Mouse (Mus musculus): Measurements from ENCODE around the gene Ccdc160. TPM values are rescaled to one million over a fixed set of nuclear protein-coding genes. Genes with fewer than 3 reads are reported as not detected.

Ccdc160 gene
- total and polyA plus RNA-seq, 3 experiments, result not detected

- no peaks in the 10 kb centered on the region for H3K4me1 ChIP-seq (ENCODE audit: control insufficient read depth in 1 of 2, insufficient read depth in 2 of 2, low read length in 2 of 2)
- no peak overlapping the region for H3K27ac ChIP-seq (ENCODE audit: control insufficient read depth, low read depth, low read length)
- no peak overlapping the region for H3K9ac ChIP-seq (ENCODE audit: control insufficient read depth, low read depth, low read length, poor library complexity, severe bottlenecking)
- TF ChIP-seq GATA1 (IDR thresholded peaks at IDR 0.05; ENCODE audit: low read depth, low read length) (no peak), KAT2A (conservative IDR thresholded peaks at IDR 0.05; ENCODE audit: low read depth, low read length) (no peak), BHLHE40 (IDR thresholded peaks at IDR 0.05; ENCODE audit: borderline replicate concordance, low read depth, low read length) (no peak), EP300 (IDR thresholded peaks at IDR 0.05; ENCODE audit: low read depth in 1 of 2, low read length in 2 of 2) (no peak), POLR2AphosphoS5 (IDR thresholded peaks at IDR 0.05; ENCODE audit: borderline replicate concordance, low read depth, low read length) (no peak), UBTF (IDR thresholded peaks at IDR 0.05; ENCODE audit: borderline replicate concordance, insufficient read depth, low read depth, low read length) (no peak), USF2 (IDR thresholded peaks at IDR 0.05; ENCODE audit: borderline replicate concordance in 1 of 2, insufficient read depth in 1 of 2, low read depth in 1 of 2, low read length in 2 of 2) (no peak), JUND (IDR thresholded peaks at IDR 0.05; ENCODE audit: low read depth, low read length) (no peak)
- H3K4me3 ChIP-seq (ENCODE audit: control insufficient read depth in 1 of 2, insufficient read depth in 1 of 2, low read depth in 2 of 2, low read length in 2 of 2), result no peak overlapping the region
- H3K27me3 ChIP-seq (ENCODE audit: control insufficient read depth in 1 of 2, insufficient read depth in 2 of 2, low read length in 2 of 2), result no peaks in the 10 kb centered on the region
- H3K79me2 ChIP-seq (ENCODE audit: control insufficient read depth, insufficient read depth, low read length, poor library complexity), result no peaks in the 10 kb centered on the region
- DNase-seq (ENCODE audit: low read depth, low spot score), result no peak
- H3K36me3 ChIP-seq (ENCODE audit: control insufficient read depth in 1 of 2, insufficient read depth in 2 of 2, low read length in 2 of 2), result no peaks in the 10 kb centered on the region
- no peaks in the 10 kb centered on the region for H3K9me3 ChIP-seq (replicated peaks; ENCODE audit: insufficient read depth, low read length)
Measured at GRCm38 (mm10) chrX:52797031-52797625, 6.1 kb downstream of the Ccdc160 start.

- no peak for TF ChIP-seq GATA1 (IDR thresholded peaks at IDR 0.05; ENCODE audit: low read depth, low read length)
- no peak for TF ChIP-seq UBTF (IDR thresholded peaks at IDR 0.05; ENCODE audit: borderline replicate concordance, insufficient read depth, low read depth, low read length)
- TF ChIP-seq TBP (IDR thresholded peaks at IDR 0.05; ENCODE audit: low read depth, low read length), result no peak
- TF ChIP-seq ETS1 (IDR thresholded peaks at IDR 0.05; ENCODE audit: low read depth, low read length), result no peak
- no peak for TF ChIP-seq HCFC1 (IDR thresholded peaks at IDR 0.05; ENCODE audit: low read depth, low read length)
- no peak for TF ChIP-seq ELF1 (IDR thresholded peaks at IDR 0.05; ENCODE audit: low read depth, low read length)
- no peak for TF ChIP-seq MAZ (IDR thresholded peaks at IDR 0.05; ENCODE audit: low read depth, low read length)
- no peak for TF ChIP-seq RAD21 (IDR thresholded peaks at IDR 0.05; ENCODE audit: low read depth, low read length)
- TF ChIP-seq ZC3H11A (IDR thresholded peaks at IDR 0.05; ENCODE audit: low read depth, low read length), result no peak
- TF ChIP-seq CHD2 (IDR thresholded peaks at IDR 0.05; ENCODE audit: low read length), result no peak
- TF ChIP-seq SIN3A (IDR thresholded peaks at IDR 0.05; ENCODE audit: low read length), result no peak
- TF ChIP-seq POLR2A (IDR thresholded peaks at IDR 0.05; ENCODE audit: control insufficient read depth in 1 of 2, insufficient read depth in 1 of 2, low read depth in 1 of 2, low read length in 2 of 2, poor library complexity in 1 of 2), result no peak
- TF ChIP-seq NRF1 (IDR thresholded peaks at IDR 0.05; ENCODE audit: insufficient read depth, low read depth, low read length, poor library complexity, severe bottlenecking), result no peak
- no peak for TF ChIP-seq MAFK (IDR thresholded peaks at IDR 0.05; ENCODE audit: borderline replicate concordance, low read depth, low read length)
- no peak for TF ChIP-seq TCF12 (IDR thresholded peaks at IDR 0.05; ENCODE audit: low read depth, low read length)
- TF ChIP-seq USF2 (IDR thresholded peaks at IDR 0.05; ENCODE audit: borderline replicate concordance in 1 of 2, insufficient read depth in 1 of 2, low read depth in 1 of 2, low read length in 2 of 2), result no peak
- TF ChIP-seq POLR2AphosphoS5 (IDR thresholded peaks at IDR 0.05; ENCODE audit: borderline replicate concordance, low read depth, low read length), result no peak
- no peak for TF ChIP-seq MEF2A (IDR thresholded peaks at IDR 0.05; ENCODE audit: extremely low read depth, insufficient replicate concordance, low read depth, low read length, poor library complexity, severe bottlenecking)
- H3K4me3 ChIP-seq (ENCODE audit: control insufficient read depth in 1 of 2, insufficient read depth in 1 of 2, low read depth in 2 of 2, low read length in 2 of 2), result no peak overlapping the region
- no peaks in the 10 kb centered on the region for H3K4me1 ChIP-seq (ENCODE audit: control insufficient read depth in 1 of 2, insufficient read depth in 2 of 2, low read length in 2 of 2)
- no peak for DNase-seq (ENCODE audit: low read depth, low spot score)
- no peak overlapping the region for H3K27ac ChIP-seq (ENCODE audit: control insufficient read depth, low read depth, low read length)
- no peak overlapping the region for H3K9ac ChIP-seq (ENCODE audit: control insufficient read depth, low read depth, low read length, poor library complexity, severe bottlenecking)
- no peaks in the 10 kb centered on the region for H3K9me3 ChIP-seq (replicated peaks; ENCODE audit: insufficient read depth, low read length)
- no peaks in the 10 kb centered on the region for H3K36me3 ChIP-seq (ENCODE audit: control insufficient read depth in 1 of 2, insufficient read depth in 2 of 2, low read length in 2 of 2)
- no peaks in the 10 kb centered on the region for H3K27me3 ChIP-seq (ENCODE audit: control insufficient read depth in 1 of 2, insufficient read depth in 2 of 2, low read length in 2 of 2)
- no peaks in the 10 kb centered on the region for H3K79me2 ChIP-seq (ENCODE audit: control insufficient read depth, insufficient read depth, low read length, poor library complexity)
Measured at GRCm38 (mm10) chrX:52798255-52798654, 7.3 kb downstream of the Ccdc160 start.

All from MEL (cell line).